Mouse (Mus musculus) heart, embryonic 14.5 days (tissue): Measurements from ENCODE around the gene Rgs9. TPM values are rescaled to one million over a fixed set of nuclear protein-coding genes. Genes with fewer than 3 reads are reported as not detected.
A peak's percentile ranks its signal among the peaks of the same experiment; 100 is the strongest.

Experiments
- ATAC-seq: fragments of 200-750 bp; cut with Nextera tagmentation; 2 replicates; pipeline ENCODE4 v1.8.0; 2017; ENCODE audit warnings: low read depth, moderate TSS enrichment; ENCODE audit not compliant: insufficient number of reproducible peaks, insufficient read depth, low FRiP score
- H3K27ac ChIP-seq, 2 experiments: fragments of 200-500 bp in 1 of 2; fragments of 300-500 bp in 1 of 2; sonication (generic) in 1 of 2; replicated peaks in 1 of 2; 2 replicates each; pipeline ENCODE4 v1.5.1; 2012 to 2014; ENCODE audit warnings: low read depth in 2 of 2, low read length in 2 of 2, control low read depth in 1 of 2, mild to moderate bottlenecking in 1 of 2, mixed read lengths in 1 of 2; ENCODE audit not compliant: control insufficient read depth in 1 of 2, insufficient read depth in 1 of 2
- H3K27me3 ChIP-seq: fragments of 300-500 bp; sonication (generic); 2 replicates; pipeline ENCODE4 v1.6.1; 2014; ENCODE audit warnings: mild to moderate bottlenecking, low read length, control low read depth; ENCODE audit not compliant: control insufficient read depth, insufficient read depth
- H3K36me3 ChIP-seq: fragments of 300-500 bp; sonication (generic); 2 replicates; pipeline ENCODE4 v1.6.1; 2014; ENCODE audit warnings: mild to moderate bottlenecking, control low read depth, low read length, mixed read lengths; ENCODE audit not compliant: control insufficient read depth, insufficient read depth
- H3K4me1 ChIP-seq, 2 experiments: fragments of 200-500 bp in 1 of 2; fragments of 300-500 bp in 1 of 2; sonication (generic) in 1 of 2; 2 replicates each; pipeline ENCODE4 v1.6.1; 2012 to 2014; ENCODE audit warnings: low read length in 2 of 2, control low read depth in 1 of 2, mixed read lengths in 1 of 2; ENCODE audit not compliant: control insufficient read depth in 2 of 2, insufficient read depth in 2 of 2
- H3K4me2 ChIP-seq: fragments of 300-500 bp; sonication (generic); 2 replicates; pipeline ENCODE4 v1.6.1; 2014; ENCODE audit warnings: mild to moderate bottlenecking, low read length
- H3K4me3 ChIP-seq, 2 experiments: fragments of 200-500 bp in 1 of 2; fragments of 300-500 bp in 1 of 2; sonication (generic) in 1 of 2; 2 replicates each; pipeline ENCODE4 v1.5.1; 2012 to 2014; ENCODE audit warnings: low read length in 2 of 2, mild to moderate bottlenecking in 2 of 2, control low read depth in 1 of 2, low read depth in 1 of 2, moderate library complexity in 1 of 2; ENCODE audit not compliant: control insufficient read depth in 1 of 2, insufficient read depth in 1 of 2
- H3K9ac ChIP-seq: fragments of 300-500 bp; sonication (generic); 2 replicates; pipeline ENCODE4 v1.6.1; 2014; ENCODE audit warnings: mild to moderate bottlenecking, low read length
- H3K9me3 ChIP-seq: fragments of 300-500 bp; sonication (generic); 2 replicates; pipeline ENCODE4 v1.6.1; 2016; ENCODE audit warnings: low read length, control low read depth; ENCODE audit not compliant: control insufficient read depth
- WGBS: fragments of 180-500 bp; shearing (Covaris S2); extraction: QIAGEN DNeasy Blood & Tissue Kit; methylation state at CpG from one replicate; pipeline ENCODE4 v1.1.7; 2014; 5-methylcytosine and 5-hydroxymethylcytosine counted together
- polyA plus RNA-seq: library from polyadenylated mRNA; unstranded; fragments of >200 nt; fragmentation: Nextera tagmentation; extraction: Ambion mirVana; gene quantifications from 2 replicates; pipeline ENCODE4 v1.2.1, GENCODE M21; 2014

Rgs9 gene
- polyA plus RNA-seq, 1 experiment from 2014 or later: 0.82 TPM

DNA sequence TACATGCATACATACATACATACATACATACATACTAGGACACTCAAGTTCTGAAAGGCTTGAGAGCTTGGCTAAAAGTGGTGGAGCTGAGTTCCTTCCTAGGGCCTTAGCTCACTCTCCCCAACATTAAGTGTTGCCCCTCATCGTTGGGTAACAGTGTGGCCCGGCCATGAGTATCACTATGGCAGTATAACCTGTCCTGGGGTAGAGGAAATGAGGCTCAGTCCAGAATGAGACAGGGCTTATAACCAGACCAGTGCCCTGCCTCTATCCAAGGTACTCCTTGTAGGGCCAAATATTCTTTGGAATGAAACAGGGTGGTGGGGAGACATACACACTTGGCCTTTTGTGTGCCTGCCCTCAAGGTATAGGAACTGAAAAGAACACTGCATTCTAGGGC lies 40.1 kb downstream of the Rgs9 start:
- Histone ChIP-seq H3K9ac (no peak overlapping the region), H3K4me3 (no peak overlapping the region), H3K9me3 (peaks cover 6% of the 10 kb centered on the region), H3K27ac (no peak overlapping the region), H3K36me3 (no peaks in the 10 kb centered on the region), H3K4me2 (no peak overlapping the region), H3K27me3 (no peaks in the 10 kb centered on the region; the same call in 1 of the 2 replicates), H3K4me1 (no peaks in the 10 kb centered on the region)
- ATAC-seq: no peak
- WGBS: 78% methylated on average over 2 of the region's 2 CpGs

GRCm38 (mm10) chr11:109255022-109255421 lies 42.9 kb downstream of the Rgs9 start:
- Histone ChIP-seq H3K4me3 (no peak overlapping the region), H3K4me1 (no peaks in the 10 kb centered on the region), H3K27me3 (no peaks in the 10 kb centered on the region; the same call in 1 of the 2 replicates), H3K4me2 (no peak overlapping the region), H3K9ac (no peak overlapping the region), H3K36me3 (no peaks in the 10 kb centered on the region), H3K27ac (no peak overlapping the region), H3K9me3 (no peaks in the 10 kb centered on the region)
- ATAC-seq: no peak
- 75% methylated on average over 4 of the region's 4 CpGs for whole genome bisulfite sequencing

- H3K27me3 ChIP-seq: no peaks in the 10 kb centered on the region; the same call in 1 of the 2 replicates
- 57% methylated on average over 5 of the region's 5 CpGs for WGBS
- H3K4me2 ChIP-seq: no peak overlapping the region
- no peak overlapping the region for H3K9ac ChIP-seq
- H3K9me3 ChIP-seq: no peaks in the 10 kb centered on the region
- ATAC-seq: no peak
- H3K4me3 ChIP-seq: no peak overlapping the region
- no peaks in the 10 kb centered on the region for H3K36me3 ChIP-seq
- no peak overlapping the region for H3K27ac ChIP-seq
- H3K4me1 ChIP-seq: no peaks in the 10 kb centered on the region
Observed at GRCm38 (mm10) chr11:109252483-109252882, 45.4 kb downstream of the Rgs9 start.

DNA sequence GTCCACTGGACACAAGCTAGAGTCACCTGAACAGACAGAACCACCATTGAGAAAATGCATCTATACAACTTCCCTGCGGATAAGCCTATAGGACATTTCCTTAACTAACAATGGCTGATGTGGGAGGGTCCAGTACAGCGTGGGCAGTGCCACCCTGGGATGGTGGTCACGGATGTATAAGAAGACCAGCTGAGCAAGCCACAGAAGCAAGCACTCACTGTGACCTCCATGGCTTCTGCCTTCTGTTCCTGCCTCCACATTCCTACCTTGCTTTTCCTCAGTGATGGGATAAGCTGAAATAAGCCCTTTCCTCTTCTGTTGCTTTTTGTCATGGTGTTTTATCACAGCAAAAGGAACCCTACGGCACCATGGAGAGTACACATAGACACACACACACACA lies 47.4 kb downstream of the Rgs9 start:
- 77% methylated on average over 4 of the region's 4 CpGs for WGBS
- no peaks in the 10 kb centered on the region for H3K9me3 ChIP-seq
- no peaks in the 10 kb centered on the region for H3K4me1 ChIP-seq
- no peak overlapping the region for H3K4me3 ChIP-seq
- no peak overlapping the region for H3K9ac ChIP-seq
- peaks cover 4% of the 10 kb centered on the region for H3K27me3 ChIP-seq
- H3K4me2 ChIP-seq: no peak overlapping the region
- no peak for ATAC-seq
- no peaks in the 10 kb centered on the region for H3K36me3 ChIP-seq
- no peak overlapping the region for H3K27ac ChIP-seq

DNA sequence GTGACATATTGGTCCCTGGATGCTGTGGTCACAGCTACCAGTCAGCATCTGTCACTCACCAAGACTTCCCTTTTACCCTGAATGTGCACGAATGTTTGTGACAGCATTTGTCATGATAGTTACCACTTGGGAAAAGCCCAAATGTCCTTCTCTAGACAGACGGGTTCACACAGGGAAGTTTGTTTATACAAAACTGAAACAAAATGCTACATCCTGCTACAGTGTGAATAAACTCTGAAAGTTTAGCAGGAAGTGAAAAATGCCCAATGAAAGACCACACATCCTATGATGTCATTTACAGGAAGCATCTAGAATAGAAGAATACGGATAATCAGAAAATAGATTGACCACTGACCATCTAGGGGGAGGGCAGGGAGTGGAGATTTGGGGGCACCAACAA lies 51.0 kb downstream of the Rgs9 start:
- Histone ChIP-seq H3K27me3 (peaks cover 11% of the 10 kb centered on the region), H3K9me3 (no peaks in the 10 kb centered on the region), H3K4me3 (no peak overlapping the region), H3K4me2 (no peak overlapping the region), H3K27ac (no peak overlapping the region), H3K36me3 (no peaks in the 10 kb centered on the region), H3K4me1 (no peaks in the 10 kb centered on the region), H3K9ac (no peak overlapping the region)
- WGBS: 49% methylated on average over 3 of the region's 3 CpGs
- no peak for ATAC-seq

- H3K4me2 ChIP-seq: peak overlapping the region; percentile 29; the same call in 1 of the 2 replicates
- H3K27ac ChIP-seq: no peak overlapping the region
- 24% methylated on average over 23 of the region's 23 CpGs for WGBS
- H3K4me1 ChIP-seq: no peaks in the 10 kb centered on the region
- H3K36me3 ChIP-seq: no peaks in the 10 kb centered on the region
- H3K27me3 ChIP-seq: peaks cover 11% of the 10 kb centered on the region
- no peak for ATAC-seq
- no peak overlapping the region for H3K9ac ChIP-seq
- H3K4me3 ChIP-seq: no peak overlapping the region
- no peaks in the 10 kb centered on the region for H3K9me3 ChIP-seq
Observed at GRCm38 (mm10) chr11:109244635-109245360, 53.1 kb downstream of the Rgs9 start.

GRCm38 (mm10) chr11:109240126-109240525 lies 57.8 kb downstream of the Rgs9 start:
- no peak overlapping the region for H3K9ac ChIP-seq
- no peak overlapping the region for H3K4me2 ChIP-seq
- no peak overlapping the region for H3K27ac ChIP-seq
- no peak for ATAC-seq
- H3K4me3 ChIP-seq: no peak overlapping the region
- H3K4me1 ChIP-seq: no peaks in the 10 kb centered on the region
- H3K9me3 ChIP-seq: no peaks in the 10 kb centered on the region
- H3K36me3 ChIP-seq: no peaks in the 10 kb centered on the region
- H3K27me3 ChIP-seq: peaks cover 4% of the 10 kb centered on the region
- WGBS: 47% methylated on average over 4 of the region's 4 CpGs

DNA sequence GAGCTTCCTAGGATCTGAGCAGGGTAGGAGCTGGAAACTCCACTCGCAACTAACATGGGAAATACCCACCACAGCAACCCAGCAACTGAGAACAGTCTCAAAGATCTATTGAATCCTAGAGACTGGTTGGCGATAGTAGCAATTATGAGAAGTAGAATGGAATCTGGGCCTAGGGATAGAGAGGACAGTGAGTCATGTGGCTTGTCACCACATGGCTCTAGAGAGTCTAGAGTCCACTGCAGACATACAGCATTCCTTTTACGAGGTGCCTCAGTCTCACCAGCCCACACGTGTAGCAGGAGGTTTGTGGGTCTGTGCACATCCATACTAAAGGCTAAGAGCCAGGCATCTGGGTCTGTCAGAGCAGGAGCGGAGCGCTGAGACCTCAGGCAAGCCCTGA lies 59.3 kb downstream of the Rgs9 start:
- Histone ChIP-seq H3K27me3 (no peaks in the 10 kb centered on the region), H3K36me3 (no peaks in the 10 kb centered on the region), H3K27ac (no peak overlapping the region), H3K4me1 (no peaks in the 10 kb centered on the region), H3K4me2 (no peak overlapping the region), H3K4me3 (no peak overlapping the region), H3K9me3 (no peaks in the 10 kb centered on the region), H3K9ac (no peak overlapping the region)
- ATAC-seq: no peak
- WGBS: 71% methylated on average over 6 of the region's 6 CpGs
